Mouse (Mus musculus) megakaryocyte, embryonic 14.5 days (primary cell): ENCODE measurements around the gene Cpeb2.

ENCODE experiments used
- FLI1 ChIP-seq: IDR thresholded peaks from 2 replicates; pipeline ENCODE4 v1.6.1; 2012; ENCODE audit warnings: low read length, inconsistent platforms, mixed read lengths
- GATA1 ChIP-seq: IDR thresholded peaks from 3 replicates; pipeline ENCODE4 v1.6.1; 2012; ENCODE audit warnings: mixed read lengths, low read length, inconsistent platforms, borderline replicate concordance

DNA sequence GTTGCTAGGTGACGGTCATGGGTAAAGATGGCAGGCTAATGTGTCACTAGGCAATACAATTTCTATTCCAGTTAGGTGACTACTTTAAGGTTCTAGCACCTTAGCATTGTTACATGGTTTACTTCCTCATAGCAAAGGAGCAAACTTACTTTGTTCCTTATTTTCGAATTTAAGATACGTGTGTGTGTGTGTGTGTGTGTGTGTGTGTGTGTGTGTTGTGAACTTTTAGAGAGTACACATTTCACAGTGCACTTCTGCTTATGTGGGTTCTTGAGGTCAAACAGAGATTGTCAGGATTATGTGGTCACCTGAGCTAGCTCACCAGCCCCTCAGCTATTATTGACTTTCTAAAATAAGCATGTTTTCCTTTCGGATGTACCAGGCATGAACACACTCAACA is 60.2 kb downstream of the Cpeb2 start:
- TF ChIP-seq GATA1 (no peak), FLI1 (no peak)
